Mouse (Mus musculus): ENCODE results near the gene Zfp334. TPM values are rescaled to one million over a fixed set of nuclear protein-coding genes. Genes with fewer than 3 reads are reported as not detected.

Zfp334 gene
- polyA plus RNA-seq, 1 experiment from 2014 or later, result 6.8 TPM

GRCm38 (mm10) chr2:165413884-165414283, 25.8 kb upstream of the Zfp334 start:
- no peaks in the 10 kb centered on the region for H3K36me3 ChIP-seq (ENCODE audit: control insufficient read depth, insufficient read depth, low read length)
- H3K4me3 ChIP-seq (ENCODE audit: low read length), result no peak overlapping the region
- no peaks in the 10 kb centered on the region for H3K27me3 ChIP-seq (replicated peaks; ENCODE audit: control insufficient read depth, insufficient read depth, low read length)
- H3K9me3 ChIP-seq (ENCODE audit: control insufficient read depth, low read length), result no peaks in the 10 kb centered on the region
- ATAC-seq, result no peak
- peaks cover 5% of the 10 kb centered on the region for H3K4me1 ChIP-seq (ENCODE audit: control insufficient read depth, insufficient read depth, low read depth, low read length)
- no peak overlapping the region for H3K4me2 ChIP-seq (ENCODE audit: low read length)
- H3K27ac ChIP-seq (ENCODE audit: low read depth, low read length), result no peak overlapping the region
- H3K9ac ChIP-seq (ENCODE audit: low read depth, low read length), result no peak overlapping the region
- WGBS, result 47% methylated on average over 3 of the region's 3 CpGs

DNA sequence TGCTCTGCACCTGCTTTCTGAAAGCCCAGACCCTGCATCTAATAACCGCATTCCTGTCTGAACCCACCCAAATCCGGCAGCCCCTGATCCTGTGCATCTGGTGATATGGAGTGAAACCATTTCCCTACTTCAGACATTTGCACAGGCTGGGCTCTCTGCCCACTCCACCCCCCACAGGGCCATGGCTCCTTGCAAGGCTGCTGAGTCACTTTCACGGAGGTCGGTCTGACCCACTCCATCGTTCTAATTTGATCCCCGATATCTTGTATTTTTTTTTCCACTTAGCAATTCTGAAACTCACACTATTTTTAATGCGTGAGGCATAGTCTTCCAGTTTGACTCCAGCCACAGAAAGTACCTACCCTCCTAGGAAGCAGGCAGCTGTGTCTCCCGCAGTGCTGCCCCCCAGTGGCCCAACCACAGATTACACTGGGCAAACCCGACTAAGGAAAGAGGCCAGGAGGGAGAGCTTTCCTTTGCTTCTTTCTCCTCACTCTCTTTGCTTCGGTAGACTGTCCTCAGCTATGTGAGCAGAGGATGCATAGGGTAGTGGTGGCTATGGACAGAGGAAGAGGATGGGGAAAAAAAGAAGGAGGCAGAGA, 19.7 kb upstream of the Zfp334 start:
- no peak overlapping the region for H3K9ac ChIP-seq (ENCODE audit: low read depth, low read length)
- ATAC-seq, result no peak
- H3K4me1 ChIP-seq (ENCODE audit: control insufficient read depth, insufficient read depth, low read depth, low read length), result 0 out of 2 replicates have a peak, but pooled peaks cover 3% of the 10 kb centered on the region
- 39% methylated on average over 10 of the region's 10 CpGs for WGBS
- no peaks in the 10 kb centered on the region for H3K36me3 ChIP-seq (ENCODE audit: control insufficient read depth, insufficient read depth, low read length)
- H3K27ac ChIP-seq (ENCODE audit: low read depth, low read length), result no peak overlapping the region
- H3K4me3 ChIP-seq (ENCODE audit: low read length), result no peak overlapping the region
- H3K9me3 ChIP-seq (ENCODE audit: control insufficient read depth, low read length), result no peaks in the 10 kb centered on the region
- H3K4me2 ChIP-seq (ENCODE audit: low read length), result no peak overlapping the region
- H3K27me3 ChIP-seq (replicated peaks; ENCODE audit: control insufficient read depth, insufficient read depth, low read length), result no peaks in the 10 kb centered on the region

DNA sequence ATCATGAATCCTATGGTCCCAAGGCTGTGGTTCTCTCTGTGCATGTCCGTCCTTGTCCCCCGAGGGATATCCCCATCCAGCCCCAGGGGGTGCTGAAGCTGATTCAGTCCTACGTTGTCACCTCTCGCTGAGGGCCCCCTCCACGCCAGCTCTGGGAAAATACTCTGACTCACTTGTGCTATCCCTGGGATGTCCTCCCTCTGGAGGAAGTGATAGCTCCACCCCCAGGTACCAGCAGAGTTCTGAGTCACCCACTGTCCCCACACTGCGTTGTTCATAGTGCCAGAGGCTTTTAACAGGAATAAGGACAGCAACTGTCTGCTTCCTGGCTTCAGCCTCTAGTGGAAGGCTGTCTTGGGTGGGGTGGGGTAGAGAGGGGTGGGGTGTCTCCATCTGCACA, 17.3 kb upstream of the Zfp334 start:
- Histone ChIP-seq H3K27ac (ENCODE audit: low read depth, low read length) (no peak overlapping the region), H3K27me3 (replicated peaks; ENCODE audit: control insufficient read depth, insufficient read depth, low read length) (no peaks in the 10 kb centered on the region), H3K4me3 (ENCODE audit: low read length) (no peak overlapping the region), H3K4me2 (ENCODE audit: low read length) (no peak overlapping the region), H3K4me1 (ENCODE audit: control insufficient read depth, insufficient read depth, low read depth, low read length) (0 out of 2 replicates have a peak, but pooled peaks cover 3% of the 10 kb centered on the region), H3K36me3 (ENCODE audit: control insufficient read depth, insufficient read depth, low read length) (no peaks in the 10 kb centered on the region), H3K9ac (ENCODE audit: low read depth, low read length) (no peak overlapping the region), H3K9me3 (ENCODE audit: control insufficient read depth, low read length) (no peaks in the 10 kb centered on the region)
- ATAC-seq, result no peak
- 66% methylated on average over 6 of the region's 6 CpGs for WGBS

GRCm38 (mm10) chr2:165404951-165405350, 16.9 kb upstream of the Zfp334 start:
- Histone ChIP-seq H3K36me3 (ENCODE audit: control insufficient read depth, insufficient read depth, low read length) (no peaks in the 10 kb centered on the region), H3K4me2 (ENCODE audit: low read length) (no peak overlapping the region), H3K9ac (ENCODE audit: low read depth, low read length) (no peak overlapping the region), H3K9me3 (ENCODE audit: control insufficient read depth, low read length) (no peaks in the 10 kb centered on the region), H3K27ac (ENCODE audit: low read depth, low read length) (no peak overlapping the region), H3K4me3 (ENCODE audit: low read length) (no peak overlapping the region), H3K27me3 (replicated peaks; ENCODE audit: control insufficient read depth, insufficient read depth, low read length) (no peaks in the 10 kb centered on the region), H3K4me1 (ENCODE audit: control insufficient read depth, insufficient read depth, low read depth, low read length) (0 out of 2 replicates have a peak, but pooled peaks cover 3% of the 10 kb centered on the region)
- 74% methylated on average over 9 of the region's 9 CpGs for WGBS
- no peak for ATAC-seq

DNA sequence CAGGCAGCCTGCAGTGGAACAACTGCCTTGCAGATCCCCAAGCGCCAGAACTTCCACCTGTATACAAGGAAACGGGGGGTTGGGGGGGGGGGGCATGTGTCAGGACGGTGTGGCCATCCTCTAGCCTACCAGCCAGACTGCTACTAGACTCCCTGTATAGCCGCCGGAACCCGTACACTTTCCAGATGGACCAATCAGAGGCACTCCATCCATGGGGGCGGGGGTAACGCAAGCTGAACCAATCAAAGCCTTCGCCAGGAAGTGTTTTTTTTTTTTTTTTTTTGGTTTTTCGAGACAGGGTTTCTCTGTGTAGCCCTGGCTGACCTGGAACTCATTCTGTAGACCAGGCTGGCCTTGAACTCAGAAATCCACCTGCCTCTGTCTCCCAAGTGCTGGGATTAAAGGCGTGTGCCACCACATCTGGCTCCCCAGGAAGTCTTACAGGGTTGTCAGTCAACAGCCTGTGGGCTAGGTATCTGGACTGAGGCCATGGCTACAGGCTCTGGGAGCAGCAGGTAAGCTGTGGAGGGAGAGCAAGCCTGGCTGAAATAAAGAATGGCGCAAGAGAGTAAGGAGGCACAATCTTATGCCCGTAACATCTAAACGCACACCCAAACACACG, 10.2 kb upstream of the Zfp334 start:
- Histone ChIP-seq H3K36me3 (ENCODE audit: control insufficient read depth, insufficient read depth, low read length) (no peaks in the 10 kb centered on the region), H3K9ac (ENCODE audit: low read depth, low read length) (no peak overlapping the region), H3K4me2 (ENCODE audit: low read length) (no peak overlapping the region), H3K27me3 (replicated peaks; ENCODE audit: control insufficient read depth, insufficient read depth, low read length) (no peaks in the 10 kb centered on the region), H3K4me3 (ENCODE audit: low read length) (no peak overlapping the region), H3K4me1 (ENCODE audit: control insufficient read depth, insufficient read depth, low read depth, low read length) (peaks cover 9% of the 10 kb centered on the region; the same call in 1 of the 2 replicates), H3K27ac (ENCODE audit: low read depth, low read length) (no peak overlapping the region), H3K9me3 (ENCODE audit: control insufficient read depth, low read length) (no peaks in the 10 kb centered on the region)
- 0 out of 2 replicates have a peak, but pooled peaks have one; percentile 41 for ATAC-seq
- WGBS, result 65% methylated on average over 15 of the region's 15 CpGs

DNA sequence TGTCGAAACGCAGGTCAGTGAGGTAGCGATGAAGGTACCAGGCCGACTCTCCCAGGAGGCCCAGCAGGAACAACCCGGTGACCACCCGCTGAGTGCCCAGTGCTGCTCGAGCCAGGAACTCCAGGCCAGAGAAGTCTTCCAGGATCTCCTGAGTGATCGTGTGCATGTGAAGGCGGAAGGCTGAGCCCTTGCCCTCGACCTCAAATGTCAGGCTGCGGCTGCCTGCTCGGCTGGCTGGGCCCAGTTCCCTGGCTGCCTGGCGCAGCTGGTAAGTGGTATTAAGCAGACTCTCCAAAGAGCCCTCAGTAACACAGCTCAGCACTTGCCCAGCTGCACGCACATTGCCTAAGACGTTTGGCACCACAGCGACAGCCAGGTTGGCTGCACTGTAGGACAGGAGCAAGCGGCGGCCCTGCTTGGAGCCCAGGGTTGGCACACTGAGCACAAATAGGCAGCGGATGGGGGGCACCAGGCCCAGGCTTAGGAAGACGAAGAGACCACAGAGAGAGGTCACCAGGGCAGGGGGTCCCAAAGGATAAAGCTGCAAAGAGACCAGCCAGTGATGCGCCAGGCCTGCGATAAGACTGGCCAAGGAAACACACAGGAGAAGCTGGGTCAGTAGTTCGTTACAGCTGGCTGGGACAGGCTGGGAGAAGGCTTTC, 9.6 kb upstream of the Zfp334 start:
- Histone ChIP-seq H3K4me3 (ENCODE audit: low read length) (no peak overlapping the region), H3K27ac (ENCODE audit: low read depth, low read length) (0 out of 2 replicates have a peak overlapping the region, but pooled peaks have one; percentile 39), H3K4me2 (ENCODE audit: low read length) (no peak overlapping the region), H3K9ac (ENCODE audit: low read depth, low read length) (peak overlapping the region; percentile 5; the same call in 1 of the 2 replicates), H3K27me3 (replicated peaks; ENCODE audit: control insufficient read depth, insufficient read depth, low read length) (no peaks in the 10 kb centered on the region), H3K36me3 (ENCODE audit: control insufficient read depth, insufficient read depth, low read length) (no peaks in the 10 kb centered on the region), H3K9me3 (ENCODE audit: control insufficient read depth, low read length) (no peaks in the 10 kb centered on the region), H3K4me1 (ENCODE audit: control insufficient read depth, insufficient read depth, low read depth, low read length) (peaks cover 9% of the 10 kb centered on the region; the same call in 1 of the 2 replicates)
- 51% methylated on average over 23 of the region's 23 CpGs for WGBS
- peak; percentile 60; the same call in 1 of the 2 replicates for ATAC-seq

- Histone ChIP-seq H3K4me2 (ENCODE audit: low read length) (no peak overlapping the region), H3K27me3 (replicated peaks; ENCODE audit: control insufficient read depth, insufficient read depth, low read length) (no peaks in the 10 kb centered on the region), H3K9ac (ENCODE audit: low read depth, low read length) (no peak overlapping the region), H3K36me3 (ENCODE audit: control insufficient read depth, insufficient read depth, low read length) (no peaks in the 10 kb centered on the region), H3K4me3 (ENCODE audit: low read length) (no peak overlapping the region), H3K4me1 (ENCODE audit: control insufficient read depth, insufficient read depth, low read depth, low read length) (peaks cover 9% of the 10 kb centered on the region; the same call in 1 of the 2 replicates), H3K27ac (ENCODE audit: low read depth, low read length) (0 out of 2 replicates have a peak overlapping the region, but pooled peaks have one; percentile 39), H3K9me3 (ENCODE audit: control insufficient read depth, low read length) (no peaks in the 10 kb centered on the region)
- WGBS, result 39% methylated on average over 20 of the region's 20 CpGs
- ATAC-seq, result no peak
Measured at GRCm38 (mm10) chr2:165396831-165397501, 8.9 kb upstream of the Zfp334 start.

DNA sequence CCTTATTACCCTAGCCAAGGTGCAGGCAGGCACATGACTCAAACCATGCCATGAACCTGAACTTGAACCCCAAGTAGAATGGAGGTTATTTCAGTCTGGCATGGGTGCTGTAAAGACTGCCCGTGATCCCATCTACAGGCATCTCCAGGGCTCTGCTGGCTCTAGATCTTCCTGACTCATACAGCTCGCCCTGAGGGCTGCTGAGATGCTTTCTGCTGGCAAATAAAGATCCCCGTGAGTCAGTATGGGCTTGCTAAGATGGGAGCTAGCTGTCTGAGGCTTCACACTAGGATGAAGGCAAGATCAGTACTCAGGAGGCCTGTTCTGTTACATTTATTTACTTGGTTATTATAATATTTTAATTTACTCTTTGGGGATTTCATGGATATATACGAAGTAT, 4.1 kb upstream of the Zfp334 start:
- no peak overlapping the region for H3K9ac ChIP-seq (ENCODE audit: low read depth, low read length)
- H3K9me3 ChIP-seq (ENCODE audit: control insufficient read depth, low read length), result no peaks in the 10 kb centered on the region
- H3K4me3 ChIP-seq (ENCODE audit: low read length), result no peak overlapping the region
- H3K4me2 ChIP-seq (ENCODE audit: low read length), result no peak overlapping the region
- ATAC-seq, result no peak
- WGBS, result 93% methylated on average over 4 of the region's 4 CpGs
- H3K36me3 ChIP-seq (ENCODE audit: control insufficient read depth, insufficient read depth, low read length), result no peaks in the 10 kb centered on the region
- H3K27me3 ChIP-seq (replicated peaks; ENCODE audit: control insufficient read depth, insufficient read depth, low read length), result no peaks in the 10 kb centered on the region
- no peak overlapping the region for H3K27ac ChIP-seq (ENCODE audit: low read depth, low read length)
- 0 out of 2 replicates have a peak, but pooled peaks cover under 1% of the 10 kb centered on the region for H3K4me1 ChIP-seq (ENCODE audit: control insufficient read depth, insufficient read depth, low read depth, low read length)

GRCm38 (mm10) chr2:165391561-165391960, 3.5 kb upstream of the Zfp334 start:
- Histone ChIP-seq H3K4me1 (ENCODE audit: control insufficient read depth, insufficient read depth, low read depth, low read length) (peaks cover 6% of the 10 kb centered on the region), H3K36me3 (ENCODE audit: control insufficient read depth, insufficient read depth, low read length) (no peaks in the 10 kb centered on the region), H3K9me3 (ENCODE audit: control insufficient read depth, low read length) (no peaks in the 10 kb centered on the region), H3K27ac (ENCODE audit: low read depth, low read length) (no peak overlapping the region), H3K4me3 (ENCODE audit: low read length) (no peak overlapping the region), H3K4me2 (ENCODE audit: low read length) (no peak overlapping the region), H3K27me3 (replicated peaks; ENCODE audit: control insufficient read depth, insufficient read depth, low read length) (no peaks in the 10 kb centered on the region), H3K9ac (ENCODE audit: low read depth, low read length) (no peak overlapping the region)
- peak; percentile 22; the same call in 1 of the 2 replicates for ATAC-seq
- 16% methylated on average over 8 of the region's 8 CpGs for WGBS

All from hindbrain, embryonic 16.5 days (tissue).